Mouse (Mus musculus) frontal cortex, adult 2 months (tissue): ENCODE data around the gene Cacna2d2. TPM values are rescaled to one million over a fixed set of nuclear protein-coding genes. Genes with fewer than 3 reads are reported as not detected.
"Not testable (repeated sequence)": the region's sequence is repeated elsewhere in the genome, so short reads cannot be mapped to it uniquely, and the experiment has no call there.

Experiments used
- DNase-seq, 2 experiments: peaks; one replicate each; pipeline ENCODE4 v3.0.0; 2022; ENCODE audit warnings: low spot score in 1 of 2; ENCODE audit errors: extremely low spot score in 1 of 2
- polyA plus RNA-seq: library from polyadenylated mRNA; depleted of rRNA; stranded (reverse); fragments of >200 nt; gene quantifications from 2 replicates; pipeline ENCODE4 v1.2.3, GENCODE M21; 2012

Cacna2d2 gene
- polyA plus RNA-seq, 1 experiment = 33.1 TPM

DNA sequence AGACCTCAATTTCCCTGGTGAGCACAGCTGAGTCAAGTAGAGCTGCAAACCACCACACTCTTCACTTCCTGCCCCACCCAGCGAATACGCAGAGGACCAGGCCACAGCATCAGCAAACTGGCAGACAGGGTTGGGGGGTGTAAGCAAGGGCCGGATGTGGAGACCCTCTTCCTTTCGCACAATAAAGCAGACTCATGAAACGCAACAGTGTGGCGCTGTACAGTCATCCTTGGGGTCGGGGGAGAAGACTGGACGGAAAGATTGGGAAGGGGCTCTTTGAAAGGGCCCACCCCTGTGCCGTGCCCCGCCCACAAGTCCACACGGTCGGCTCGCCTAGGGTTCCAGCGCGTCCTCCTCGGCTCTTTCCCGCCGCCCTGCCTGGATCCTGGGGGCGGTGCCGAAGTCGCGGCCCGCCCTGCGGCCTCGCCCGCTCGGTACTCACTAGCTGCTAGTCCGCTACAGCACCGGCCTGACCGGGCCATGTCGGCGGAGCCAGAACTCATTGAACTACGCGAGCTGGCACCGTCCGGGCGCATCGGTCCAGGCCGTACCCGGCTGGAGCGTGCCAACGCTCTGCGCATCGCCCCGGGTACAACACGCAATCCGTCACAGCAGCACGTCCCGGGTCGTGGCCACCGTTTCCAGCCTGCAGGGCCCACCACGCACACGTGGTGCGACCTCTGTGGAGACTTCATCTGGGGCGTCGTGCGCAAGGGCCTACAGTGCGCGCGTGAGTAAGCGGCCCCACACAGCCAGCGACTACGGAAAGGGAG, 151.9 kb downstream of the Cacna2d2 start, which contains the start of gene Rassf1:
Rassf1 (plus strand) TSS at position 439 of the 773 bp plus-strand sequence.
- DNase-seq = no peak

- DNase-seq = no peak
Observed at GRCm38 (mm10) chr9:107551890-107552355, 152.5 kb downstream of the Cacna2d2 start.

DNA sequence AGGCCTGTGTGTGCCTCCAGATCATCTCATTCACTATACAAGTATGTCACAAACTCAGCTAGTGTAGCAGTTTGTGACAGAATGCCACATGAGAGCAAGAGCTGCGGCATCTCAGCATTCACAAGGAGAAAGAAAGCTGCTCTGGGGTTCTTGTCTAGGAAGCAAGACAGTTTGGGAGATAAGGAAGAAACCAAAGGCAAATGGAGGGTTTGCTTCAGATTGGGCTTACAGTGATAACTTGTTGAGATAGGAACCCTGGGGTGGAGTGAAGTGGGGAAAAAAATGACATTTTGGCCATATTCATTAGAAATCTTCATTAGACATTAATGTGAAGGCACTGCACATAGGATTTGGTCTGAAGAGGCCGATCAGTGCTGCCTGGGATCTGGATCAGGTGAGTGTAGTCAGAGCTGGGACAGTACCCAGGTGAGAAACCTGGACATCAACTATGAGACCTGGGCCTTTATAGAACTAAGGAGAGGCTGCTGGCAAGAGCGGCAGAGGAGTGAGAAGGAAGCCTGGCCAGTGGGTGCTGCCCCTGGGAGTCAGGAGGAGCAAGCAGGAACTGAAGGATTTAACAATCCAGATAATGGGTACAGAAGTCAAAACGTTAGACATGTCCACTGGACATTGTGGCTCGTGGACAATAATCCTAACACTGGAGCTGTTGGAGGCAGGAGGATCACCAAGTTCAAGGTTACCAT, 153.4 kb downstream of the Cacna2d2 start:
- DNase-seq = no peak

DNA sequence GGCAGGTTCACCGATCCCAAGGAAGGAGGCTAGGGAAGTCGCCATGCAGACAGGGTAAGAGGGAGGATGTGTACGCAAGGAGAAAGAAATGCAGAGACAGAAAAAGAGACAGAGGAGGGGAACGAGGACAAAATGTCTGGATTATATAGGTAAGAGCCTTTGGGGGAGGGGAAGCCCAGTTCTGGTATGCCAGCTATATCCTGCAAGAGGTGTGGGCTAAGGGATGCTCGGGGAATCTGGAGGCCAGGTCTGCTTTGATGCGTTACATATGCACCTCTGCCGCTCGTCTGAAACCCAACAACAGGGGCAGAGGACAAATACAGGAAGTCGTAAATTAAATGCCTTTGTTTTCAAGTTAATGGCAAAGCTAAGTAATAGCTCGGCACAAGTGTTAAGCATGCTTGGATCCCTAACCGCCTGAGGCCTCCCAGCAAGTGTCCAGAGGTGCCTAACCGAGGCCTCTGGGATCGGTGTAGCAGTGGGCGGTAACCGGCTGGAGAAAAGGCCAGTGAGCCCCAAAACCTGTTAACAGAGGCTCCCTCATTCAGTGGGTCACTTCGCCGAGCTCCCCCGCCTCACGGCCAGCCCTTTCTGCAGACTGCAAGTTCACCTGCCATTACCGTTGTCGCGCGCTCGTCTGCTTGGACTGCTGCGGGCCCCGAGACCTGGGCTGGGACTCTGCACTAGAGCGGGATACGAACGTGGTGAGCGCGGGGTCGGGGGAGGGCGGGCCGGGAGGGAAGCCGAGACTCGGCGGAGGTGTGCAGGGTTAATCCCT, 154.3 kb downstream of the Cacna2d2 start:
- DNase-seq = peak in 1 of 2 experiments; percentile 40

- peak; percentile 88 to 94 for DNase-seq
Observed at GRCm38 (mm10) chr9:107554319-107554825, 155.0 kb downstream of the Cacna2d2 start.

GRCm38 (mm10) chr9:107555031-107555457, 155.6 kb downstream of the Cacna2d2 start:
- peak in 1 of 2 experiments; percentile 40 for DNase-seq

DNA sequence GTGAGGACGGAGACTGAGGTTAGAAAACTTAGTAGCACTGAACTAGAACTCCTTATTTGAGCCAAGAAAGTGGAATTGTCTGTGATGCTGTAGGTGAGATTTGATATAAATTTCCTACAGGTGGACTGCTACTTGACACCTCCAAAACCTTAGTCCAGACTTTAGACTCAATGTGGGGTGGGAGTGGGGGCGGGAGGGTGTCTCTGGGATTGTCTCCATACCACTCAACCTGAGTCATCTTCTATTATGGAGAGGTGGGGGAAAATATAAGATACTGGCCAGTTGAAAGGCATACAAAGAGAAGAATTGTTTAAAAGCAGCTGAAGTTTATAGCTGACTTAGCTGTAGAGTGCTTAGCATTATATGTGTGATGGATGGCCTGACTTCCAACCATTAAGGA, 156.3 kb downstream of the Cacna2d2 start:
- no peak for DNase-seq

- no peak for DNase-seq
Observed at GRCm38 (mm10) chr9:107556346-107556745, 156.9 kb downstream of the Cacna2d2 start.

DNA sequence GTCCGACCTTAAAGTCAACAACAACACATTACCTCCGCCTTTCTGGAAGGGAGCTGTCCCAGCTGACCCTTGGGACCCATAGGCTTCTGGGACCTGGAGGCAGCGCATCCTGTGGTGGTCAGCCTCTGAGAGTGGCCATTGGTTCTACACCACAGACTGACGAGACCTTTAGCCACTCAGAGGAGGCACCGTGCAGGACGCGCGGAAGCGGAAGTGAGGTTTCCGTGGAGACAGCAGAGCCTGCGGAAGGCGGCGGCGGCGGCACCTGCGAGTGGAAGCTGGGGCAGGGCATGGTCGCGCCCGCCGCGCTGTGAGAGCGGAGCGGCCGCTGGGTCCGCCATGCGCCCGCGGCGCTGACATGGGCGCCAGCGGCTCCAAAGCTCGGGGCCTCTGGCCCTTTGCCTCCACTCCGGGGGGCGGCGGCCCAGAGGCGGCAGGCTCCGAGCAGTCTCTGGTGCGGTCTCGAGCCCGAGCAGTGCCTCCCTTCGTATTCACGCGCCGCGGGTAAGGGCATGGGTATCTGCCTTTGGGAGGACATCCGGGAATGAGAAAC, 163.7 kb downstream of the Cacna2d2 start, which contains the start of gene Tusc2:
Tusc2 (plus strand) TSS at position 227 of the 553 bp plus-strand sequence.
- peak; percentile 96 to 97 for DNase-seq

DNA sequence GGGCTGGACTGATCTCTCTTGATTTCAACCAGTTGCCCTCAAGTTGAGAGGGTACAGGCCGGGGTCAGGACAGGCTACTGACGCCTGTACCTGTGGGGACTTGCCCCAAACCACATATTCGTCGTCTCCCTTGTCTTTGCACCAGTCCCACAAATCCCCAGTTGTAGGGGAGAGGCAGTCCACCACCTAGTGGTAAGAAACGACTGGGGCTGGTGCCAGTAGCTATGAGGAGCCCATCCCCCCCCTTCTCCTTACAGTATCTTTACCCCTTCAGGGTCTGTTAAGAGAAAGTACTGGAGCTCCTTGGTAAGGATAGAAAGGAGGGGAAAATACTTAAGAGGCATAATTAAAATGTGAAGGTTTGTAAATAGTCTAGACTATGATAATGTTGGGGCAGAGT, 166.1 kb downstream of the Cacna2d2 start:
- DNase-seq = not testable (repeated sequence)

DNA sequence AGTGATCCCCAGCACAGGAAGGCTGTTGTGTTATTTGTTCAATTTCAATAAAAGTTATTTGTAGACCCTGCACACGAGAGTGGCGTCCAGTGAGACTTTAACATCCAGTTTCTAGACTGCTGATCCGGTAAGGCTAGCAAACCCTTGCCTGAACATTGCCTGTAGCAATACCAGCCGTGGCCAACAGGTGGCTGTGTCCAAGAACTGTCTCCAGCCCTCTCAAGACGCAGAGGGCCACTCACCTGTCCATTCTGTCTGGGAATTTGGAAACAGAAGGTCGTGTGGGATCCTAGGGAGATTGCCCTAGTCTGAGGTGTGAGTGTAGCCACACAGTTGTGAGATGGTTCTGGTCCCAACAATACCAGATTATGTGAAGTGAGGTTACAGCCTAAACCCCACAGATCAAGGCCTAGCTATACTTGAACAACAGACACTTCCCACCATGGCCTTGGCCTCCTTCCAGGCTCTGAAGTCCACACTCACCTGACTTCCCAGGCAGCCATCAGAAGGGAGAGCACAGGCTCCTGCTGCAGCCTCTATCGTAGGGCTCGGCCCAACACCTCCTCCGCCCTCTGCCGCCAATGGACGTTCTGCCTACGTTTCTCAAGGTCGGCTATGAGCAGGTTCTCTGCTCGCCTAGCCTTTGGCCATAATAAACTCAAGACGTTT, 166.8 kb downstream of the Cacna2d2 start:
- peak in 1 of 2 experiments; percentile 83 for DNase-seq

DNA sequence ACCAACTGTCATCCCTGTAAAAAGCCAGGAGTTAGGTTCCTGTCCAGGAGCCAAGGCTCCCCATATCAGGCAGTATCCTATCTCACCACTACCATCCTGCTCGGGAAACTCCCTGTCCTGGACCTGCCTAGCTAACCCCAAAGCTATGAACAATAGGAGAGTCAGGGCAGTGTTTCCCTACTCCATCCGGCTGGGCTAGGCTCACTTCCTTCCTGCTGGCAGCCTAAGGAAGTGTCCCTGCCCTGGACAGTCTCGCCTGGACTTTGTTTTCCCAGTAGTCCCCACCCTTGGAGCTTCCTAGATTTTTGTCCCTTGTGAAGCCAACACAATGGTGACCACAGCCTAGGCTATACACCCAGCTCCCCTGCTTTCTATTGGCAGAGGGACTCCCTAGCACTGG, 167.4 kb downstream of the Cacna2d2 start:
- no peak for DNase-seq

DNA sequence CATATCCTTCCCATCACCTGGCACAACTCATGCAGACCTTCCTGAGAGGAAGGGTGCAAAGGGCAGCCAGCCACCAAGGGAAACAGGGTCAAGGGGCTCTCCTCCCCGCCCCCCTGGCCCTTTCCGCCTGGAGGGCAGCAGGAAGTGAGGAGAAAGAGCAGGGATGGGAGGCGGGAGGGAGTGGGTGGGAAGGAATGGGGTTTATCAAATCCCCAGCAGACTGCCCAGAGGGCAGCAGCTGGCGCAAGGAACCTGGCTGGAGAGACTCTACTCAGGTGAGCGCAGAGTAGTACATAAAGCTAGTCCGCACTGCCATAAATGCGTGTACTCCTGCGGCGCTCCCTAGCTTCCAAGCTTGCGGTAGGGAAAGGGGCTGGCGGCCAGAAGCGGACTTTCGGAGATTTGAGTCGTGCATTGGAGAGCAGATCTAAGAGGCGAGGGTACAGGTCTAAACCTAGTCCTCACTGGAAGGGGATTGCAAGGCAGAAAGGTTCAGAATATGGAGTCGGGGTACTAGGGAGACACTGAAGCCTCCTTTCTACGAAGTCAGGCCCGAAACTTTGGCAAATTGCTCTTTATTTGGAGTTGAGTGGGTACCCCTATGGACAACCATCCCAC, 168.4 kb downstream of the Cacna2d2 start, which contains the start of gene Hyal2:
Hyal2 (plus strand) TSS at position 244 of the 618 bp plus-strand sequence.
- no peak for DNase-seq

- DNase-seq = peak in 1 of 2 experiments; percentile 81
Observed at GRCm38 (mm10) chr9:107568331-107569261, 169.2 kb downstream of the Cacna2d2 start.

DNA sequence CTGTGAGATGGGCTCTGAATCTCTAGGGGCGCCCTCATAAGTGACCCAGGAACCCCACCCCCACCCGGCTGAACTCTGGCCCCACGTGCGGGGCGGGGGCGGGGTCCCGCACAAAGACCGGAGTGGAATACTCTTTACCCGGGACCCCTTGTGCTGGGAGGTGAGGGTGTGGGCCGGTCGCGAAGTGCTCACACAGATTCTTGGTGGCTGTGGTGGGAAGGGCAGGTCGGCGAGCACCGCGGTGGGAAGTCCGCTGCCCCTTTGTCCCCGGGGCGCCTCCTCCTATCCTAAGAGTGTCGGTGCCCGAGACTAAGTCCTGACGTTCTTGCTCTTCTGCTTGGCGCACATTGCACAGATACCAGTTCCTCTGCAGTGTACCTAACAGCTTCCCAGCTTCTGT, 169.9 kb downstream of the Cacna2d2 start:
- no peak for DNase-seq

GRCm38 (mm10) chr9:107570016-107570415, 170.6 kb downstream of the Cacna2d2 start:
- no peak for DNase-seq

GRCm38 (mm10) chr9:107570845-107571244, 171.4 kb downstream of the Cacna2d2 start:
- DNase-seq = no peak
